Mouse (Mus musculus) limb, embryonic 11.5 days (tissue): ENCODE results near the gene Safb2. TPM values are rescaled to one million over a fixed set of nuclear protein-coding genes. Genes with fewer than 3 reads are reported as not detected.

Experiments
- ATAC-seq: fragments of 200-750 bp; cut with Nextera tagmentation; 2 replicates; pipeline ENCODE4 v1.8.0; 2017; ENCODE audit warnings: low read depth; ENCODE audit not compliant: insufficient number of reproducible peaks, low FRiP score, low TSS enrichment
- DNase-seq: peaks from one replicate; pipeline ENCODE4 v3.0.0-alpha.2; 2015; ENCODE audit warnings: low spot score
- H3K27ac ChIP-seq: fragments of 300-500 bp; sonication (generic); replicated peaks from 2 replicates; pipeline ENCODE4 v1.5.1; 2014; ENCODE audit warnings: low read depth, mild to moderate bottlenecking, low read length
- H3K27me3 ChIP-seq: fragments of 300-500 bp; sonication (generic); 2 replicates; pipeline ENCODE4 v1.6.1; 2014; ENCODE audit warnings: mild to moderate bottlenecking, low read length, mixed read lengths; ENCODE audit not compliant: control insufficient read depth, insufficient read depth
- H3K36me3 ChIP-seq: fragments of 300-500 bp; sonication (generic); 2 replicates; pipeline ENCODE4 v1.6.1; 2014; ENCODE audit warnings: mild to moderate bottlenecking, low read length, moderate library complexity, mixed read lengths; ENCODE audit not compliant: control insufficient read depth, insufficient read depth
- H3K4me1 ChIP-seq: fragments of 300-500 bp; sonication (generic); 2 replicates; pipeline ENCODE4 v1.6.1; 2014; ENCODE audit warnings: low read length, mixed read lengths; ENCODE audit not compliant: control insufficient read depth, insufficient read depth
- H3K4me2 ChIP-seq: fragments of 300-500 bp; sonication (generic); 2 replicates; pipeline ENCODE4 v1.6.1; 2014; ENCODE audit warnings: low read depth, mild to moderate bottlenecking, moderate library complexity; ENCODE audit not compliant: severe bottlenecking
- H3K4me3 ChIP-seq: fragments of 300-500 bp; sonication (generic); 2 replicates; pipeline ENCODE4 v1.5.1; 2014; ENCODE audit warnings: low read depth, low read length
- H3K9ac ChIP-seq: fragments of 300-500 bp; sonication (generic); 2 replicates; pipeline ENCODE4 v1.6.1; 2014; ENCODE audit warnings: mild to moderate bottlenecking, low read length
- H3K9me3 ChIP-seq: fragments of 300-500 bp; sonication (generic); 2 replicates; pipeline ENCODE4 v1.6.1; 2016; ENCODE audit warnings: low read length; ENCODE audit not compliant: control insufficient read depth
- WGBS: fragments of 180-500 bp; shearing (Covaris S2); extraction: QIAGEN DNeasy Blood & Tissue Kit; methylation state at CpG from one replicate; pipeline ENCODE4 v1.1.7; 2014; 5-methylcytosine and 5-hydroxymethylcytosine counted together
- polyA plus RNA-seq: library from polyadenylated mRNA; unstranded; fragments of >200 nt; fragmentation: Nextera tagmentation; extraction: Ambion mirVana; gene quantifications from 2 replicates; pipeline ENCODE4 v1.2.1, GENCODE M21; 2014

Safb2 gene
- polyA plus RNA-seq, 1 experiment from 2014 or later = 65.3 TPM

DNA sequence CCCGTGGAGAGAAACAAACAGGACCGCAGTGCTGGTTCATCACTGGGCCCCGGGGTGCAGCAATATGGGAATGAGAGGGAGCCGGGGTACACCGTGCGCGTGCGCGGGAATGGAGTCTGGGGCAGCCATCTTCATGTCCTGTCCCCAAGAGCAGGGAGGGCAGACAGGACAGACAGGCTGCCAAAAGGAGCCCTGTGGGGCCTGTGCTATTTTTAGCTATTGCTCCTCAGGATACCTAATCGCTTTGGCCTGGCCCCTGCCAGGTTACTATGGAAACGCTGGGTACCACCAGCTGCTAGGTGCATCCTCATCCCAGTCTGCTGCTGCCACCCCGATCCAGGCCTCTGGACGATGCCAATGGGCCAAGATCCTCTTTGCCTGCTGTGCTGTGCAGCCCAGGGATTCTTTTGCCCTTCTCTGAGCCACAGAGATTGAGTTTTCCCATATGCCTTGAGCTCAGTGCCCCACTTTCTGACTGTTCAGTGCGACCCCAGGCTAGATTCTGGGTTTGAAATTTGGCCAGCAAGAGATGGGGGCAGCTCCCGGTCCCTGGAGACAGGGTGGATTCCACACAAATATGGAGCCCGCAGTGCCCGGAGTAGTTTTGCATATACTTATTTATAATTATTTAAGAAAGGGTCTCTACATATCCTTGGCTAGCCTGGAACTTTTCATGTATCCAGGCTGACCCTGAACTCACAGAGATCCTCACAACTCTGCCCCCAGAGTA, 37.1 kb downstream of the Safb2 start:
- H3K4me3 ChIP-seq = no peak overlapping the region
- H3K27me3 ChIP-seq = no peaks in the 10 kb centered on the region
- no peak for DNase-seq
- no peak overlapping the region for H3K9ac ChIP-seq
- no peak overlapping the region for H3K4me2 ChIP-seq
- H3K36me3 ChIP-seq = no peaks in the 10 kb centered on the region
- H3K9me3 ChIP-seq = no peaks in the 10 kb centered on the region
- no peak for ATAC-seq
- WGBS = 68% methylated on average over 17 of the region's 17 CpGs
- H3K27ac ChIP-seq = no peak overlapping the region
- no peaks in the 10 kb centered on the region for H3K4me1 ChIP-seq

DNA sequence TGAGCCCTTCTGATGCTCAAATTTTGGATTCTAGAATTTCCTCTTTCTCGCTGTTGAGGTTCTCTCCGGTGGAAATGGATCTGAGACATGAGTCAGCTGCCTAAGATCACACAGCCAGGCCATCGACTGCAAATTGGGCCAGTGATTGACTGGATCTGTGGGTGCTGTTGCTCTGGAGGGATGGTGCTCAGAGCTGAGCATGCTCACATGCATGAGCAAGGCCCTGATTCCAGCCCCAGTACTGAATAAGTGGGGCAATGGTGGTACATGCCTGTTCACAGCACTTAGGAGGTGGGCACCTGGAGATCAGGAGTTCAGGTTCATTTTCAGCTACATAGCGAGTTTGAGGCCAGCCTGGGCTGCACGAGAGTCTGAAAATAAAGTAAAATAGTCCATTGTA, 37.8 kb downstream of the Safb2 start:
- Histone ChIP-seq H3K36me3 (no peaks in the 10 kb centered on the region), H3K27ac (no peak overlapping the region), H3K4me2 (no peak overlapping the region), H3K9me3 (no peaks in the 10 kb centered on the region), H3K4me1 (no peaks in the 10 kb centered on the region), H3K27me3 (no peaks in the 10 kb centered on the region), H3K9ac (no peak overlapping the region), H3K4me3 (no peak overlapping the region)
- DNase-seq = no peak
- no peak for ATAC-seq
- whole genome bisulfite sequencing = 87% methylated on average over 5 of the region's 5 CpGs

- Histone ChIP-seq H3K9me3 (no peaks in the 10 kb centered on the region), H3K4me3 (no peak overlapping the region)
These were observed 38.4 kb downstream of the Safb2 start for GRCm38 (mm10) chr17:56545945-56546344.

DNA sequence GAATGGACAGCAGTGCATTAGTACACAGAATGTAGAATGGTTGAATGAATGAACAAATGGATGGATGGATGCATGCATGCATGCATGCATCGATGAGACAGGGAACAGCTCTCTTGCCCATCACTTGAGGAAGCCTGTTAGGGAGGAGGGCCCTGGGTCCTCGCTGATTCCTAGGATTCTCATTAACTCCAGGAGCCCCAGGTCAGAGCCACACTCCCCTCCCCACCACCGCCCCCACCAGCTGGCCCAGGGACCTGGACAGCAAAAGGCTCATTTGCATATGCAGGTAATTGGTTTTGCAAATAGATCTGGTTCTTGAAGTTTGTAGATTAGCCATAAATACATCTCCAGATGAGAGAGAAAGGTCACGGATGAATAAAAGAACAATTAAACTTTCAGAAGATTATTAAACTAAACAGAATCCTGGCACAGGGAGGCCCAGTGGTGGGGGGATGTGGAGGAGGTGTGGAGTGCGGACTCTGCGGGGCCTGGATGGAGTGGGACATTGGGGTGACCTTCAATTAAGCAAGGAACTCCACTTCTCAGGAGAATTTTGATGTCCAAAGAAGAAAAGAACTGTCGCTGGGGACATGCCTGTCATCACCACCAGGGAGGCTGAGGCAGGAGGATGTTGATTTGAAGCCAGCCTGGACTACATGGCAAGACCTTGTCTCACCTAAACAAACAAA, 39.5 kb downstream of the Safb2 start:
- DNase-seq = no peak
- H3K9ac ChIP-seq = no peak overlapping the region
- 77% methylated on average over 7 of the region's 7 CpGs for WGBS
- H3K27ac ChIP-seq = no peak overlapping the region
- no peaks in the 10 kb centered on the region for H3K9me3 ChIP-seq
- no peaks in the 10 kb centered on the region for H3K4me1 ChIP-seq
- no peak for ATAC-seq
- no peaks in the 10 kb centered on the region for H3K27me3 ChIP-seq
- no peak overlapping the region for H3K4me2 ChIP-seq
- no peaks in the 10 kb centered on the region for H3K36me3 ChIP-seq
- no peak overlapping the region for H3K4me3 ChIP-seq

More at GRCm38 (mm10) chr17:56545945-56546344, 38.4 kb downstream of the Safb2 start:
- WGBS = 67% methylated on average over 1 of the region's 1 CpGs
- Histone ChIP-seq H3K9ac (no peak overlapping the region), H3K4me2 (no peak overlapping the region), H3K27ac (no peak overlapping the region), H3K4me1 (no peaks in the 10 kb centered on the region), H3K36me3 (no peaks in the 10 kb centered on the region), H3K27me3 (no peaks in the 10 kb centered on the region)
- no peak for DNase-seq
- ATAC-seq = no peak

GRCm38 (mm10) chr17:56543684-56544224, 40.6 kb downstream of the Safb2 start:
- Histone ChIP-seq H3K9ac (no peak overlapping the region), H3K27ac (no peak overlapping the region), H3K9me3 (no peaks in the 10 kb centered on the region), H3K4me3 (no peak overlapping the region), H3K4me2 (no peak overlapping the region), H3K36me3 (no peaks in the 10 kb centered on the region), H3K27me3 (no peaks in the 10 kb centered on the region), H3K4me1 (no peaks in the 10 kb centered on the region)
- DNase-seq (peak; percentile 19), ATAC-seq (no peak)
- 83% methylated on average over 3 of the region's 3 CpGs for whole genome bisulfite sequencing

- no peak overlapping the region for H3K27ac ChIP-seq
- no peak for DNase-seq
These were observed 41.6 kb downstream of the Safb2 start for GRCm38 (mm10) chr17:56542736-56543135.

DNA sequence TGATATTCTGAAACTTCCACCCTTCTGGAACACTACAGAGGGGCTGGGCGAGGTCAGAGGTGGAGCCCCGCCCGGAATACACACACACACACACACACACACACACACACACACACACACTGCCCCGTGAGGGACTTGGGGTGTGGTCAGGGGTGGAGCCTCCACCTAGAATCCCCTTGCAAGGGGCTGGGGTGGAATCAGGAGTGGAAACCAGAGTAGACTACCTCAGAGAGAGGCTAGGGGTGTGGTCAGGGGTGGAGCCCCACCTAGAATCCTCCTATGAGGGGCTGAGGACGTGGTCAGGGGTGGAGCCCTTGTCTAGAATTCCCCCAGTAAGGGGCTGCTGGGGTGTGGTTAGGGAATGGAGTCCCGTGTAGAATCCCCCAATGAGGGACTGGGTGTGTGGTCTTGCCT, 43.8 kb downstream of the Safb2 start:
- ATAC-seq = peak; percentile 71; the same call in 1 of the 2 replicates

More at GRCm38 (mm10) chr17:56542736-56543135, 41.6 kb downstream of the Safb2 start:
- Histone ChIP-seq H3K9ac (no peak overlapping the region), H3K36me3 (no peaks in the 10 kb centered on the region), H3K4me3 (no peak overlapping the region), H3K4me1 (no peaks in the 10 kb centered on the region), H3K27me3 (no peaks in the 10 kb centered on the region), H3K4me2 (no peak overlapping the region), H3K9me3 (no peaks in the 10 kb centered on the region)
- no peak for ATAC-seq
- 49% methylated on average over 8 of the region's 8 CpGs for WGBS

GRCm38 (mm10) chr17:56537912-56538311, 46.5 kb downstream of the Safb2 start:
- Histone ChIP-seq H3K4me2 (no peak overlapping the region), H3K4me3 (no peak overlapping the region), H3K4me1 (no peaks in the 10 kb centered on the region), H3K36me3 (no peaks in the 10 kb centered on the region), H3K27me3 (no peaks in the 10 kb centered on the region), H3K27ac (no peak overlapping the region), H3K9me3 (no peaks in the 10 kb centered on the region), H3K9ac (no peak overlapping the region)
- no peak for DNase-seq
- ATAC-seq = no peak
- WGBS = 51% methylated on average over 8 of the region's 8 CpGs

More for the DNA sequence above, 43.8 kb downstream of the Safb2 start:
- H3K27ac ChIP-seq = no peak overlapping the region
- H3K4me1 ChIP-seq = no peaks in the 10 kb centered on the region
- no peak overlapping the region for H3K4me2 ChIP-seq
- H3K36me3 ChIP-seq = no peaks in the 10 kb centered on the region
- H3K9ac ChIP-seq = no peak overlapping the region
- peak; percentile 22 for DNase-seq
- no peaks in the 10 kb centered on the region for H3K9me3 ChIP-seq
- H3K27me3 ChIP-seq = no peaks in the 10 kb centered on the region
- no peak overlapping the region for H3K4me3 ChIP-seq
- 33% methylated on average over 6 of the region's 6 CpGs for WGBS
